Mouse (Mus musculus): ENCODE data around the gene Nudt16l1.

- TF ChIP-seq POLR2A (IDR thresholded peaks at IDR 0.05; ENCODE audit: borderline replicate concordance, control insufficient read depth, low read depth, low read length) (no peak), CTCF (IDR thresholded peaks at IDR 0.05; ENCODE audit: control insufficient read depth, insufficient read depth, low read length) (no peak)
These were observed 42.1 kb upstream of the Nudt16l1 start for GRCm38 (mm10) chr16:4896249-4897027.

Measured in bone marrow, adult 2 months (tissue).